Mouse (Mus musculus): Measurements from ENCODE around the gene Nhp2. TPM values are rescaled to one million over a fixed set of nuclear protein-coding genes. Genes with fewer than 3 reads are reported as not detected.

The Nhp2 gene
- total and polyA plus RNA-seq, 3 experiments = 649 to 6,489 (median 739) TPM

DNA sequence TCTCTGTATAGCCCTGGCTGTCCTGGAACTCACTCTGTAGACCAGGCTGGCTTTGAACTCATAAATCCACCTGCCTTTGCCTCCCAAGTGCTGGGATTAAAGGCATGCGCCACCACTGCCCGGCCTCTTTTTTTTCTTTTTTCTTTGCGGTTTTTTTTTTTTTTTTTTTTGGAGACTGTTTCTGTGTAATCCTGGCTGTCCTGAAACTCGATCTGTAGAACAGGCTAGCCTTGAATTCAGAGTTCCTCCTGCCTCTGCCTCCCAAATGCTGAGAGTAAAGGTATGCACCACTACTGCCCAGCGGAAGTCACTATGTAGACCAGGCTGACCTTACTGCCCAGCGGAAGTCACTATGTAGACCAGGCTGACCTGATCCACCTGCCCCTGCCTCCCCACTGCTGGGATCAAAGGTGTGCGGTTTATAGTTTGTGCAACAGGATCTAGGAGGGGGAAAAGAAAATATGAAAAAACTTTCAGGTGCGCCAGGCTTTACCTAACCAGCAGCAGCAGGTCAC, 584 bp upstream of the Nhp2 start:
- Histone ChIP-seq H3K27me3 (ENCODE audit: control insufficient read depth in 1 of 2, insufficient read depth in 2 of 2, low read length in 2 of 2) (no peaks in the 10 kb centered on the region), H3K9ac (ENCODE audit: control insufficient read depth, low read depth, low read length, poor library complexity, severe bottlenecking) (peak overlapping the region; percentile 73), H3K9me3 (replicated peaks; ENCODE audit: insufficient read depth, low read length) (no peaks in the 10 kb centered on the region), H3K4me1 (ENCODE audit: control insufficient read depth in 1 of 2, insufficient read depth in 2 of 2, low read length in 2 of 2) (peaks cover 9 to 31% of the 10 kb centered on the region in 2 experiments), H3K79me2 (ENCODE audit: control insufficient read depth, insufficient read depth, low read length, poor library complexity) (peaks cover 33% of the 10 kb centered on the region), H3K27ac (ENCODE audit: control insufficient read depth, low read depth, low read length) (peak overlapping the region; percentile 35), H3K36me3 (ENCODE audit: control insufficient read depth in 1 of 2, insufficient read depth in 2 of 2, low read length in 2 of 2) (peaks cover 11 to 28% of the 10 kb centered on the region in 2 experiments), H3K4me3 (ENCODE audit: control insufficient read depth in 1 of 2, insufficient read depth in 1 of 2, low read depth in 2 of 2, low read length in 2 of 2) (peak overlapping the region; percentile 81 to 89)
- no peak for TF ChIP-seq CTCF (IDR thresholded peaks at IDR 0.05 in 2 of 3, conservative IDR thresholded peaks at IDR 0.05 in 1 of 3; ENCODE audit: control insufficient read depth in 1 of 3, insufficient read depth in 1 of 3, low read depth in 2 of 3, low read length in 3 of 3, poor library complexity in 1 of 3, severe bottlenecking in 1 of 3)
- TF ChIP-seq ZNF384 (IDR thresholded peaks at IDR 0.05; ENCODE audit: low read depth, low read length) = peak; percentile 85
- DNase-seq (ENCODE audit: low read depth, low spot score) = no peak

- Histone ChIP-seq H3K36me3 (ENCODE audit: control insufficient read depth in 1 of 2, insufficient read depth in 2 of 2, low read length in 2 of 2) (peaks cover 11 to 39% of the 10 kb centered on the region in 2 experiments), H3K4me1 (ENCODE audit: control insufficient read depth in 1 of 2, insufficient read depth in 2 of 2, low read length in 2 of 2) (peaks cover 8 to 34% of the 10 kb centered on the region in 2 experiments), H3K27ac (ENCODE audit: control insufficient read depth, low read depth, low read length) (peak overlapping the region; percentile 57), H3K9me3 (replicated peaks; ENCODE audit: insufficient read depth, low read length) (no peaks in the 10 kb centered on the region), H3K4me3 (ENCODE audit: control insufficient read depth in 1 of 2, insufficient read depth in 1 of 2, low read depth in 2 of 2, low read length in 2 of 2) (peak overlapping the region; percentile 78 to 89), H3K79me2 (ENCODE audit: control insufficient read depth, insufficient read depth, low read length, poor library complexity) (peaks cover 33% of the 10 kb centered on the region), H3K27me3 (ENCODE audit: control insufficient read depth in 1 of 2, insufficient read depth in 2 of 2, low read length in 2 of 2) (no peaks in the 10 kb centered on the region), H3K9ac (ENCODE audit: control insufficient read depth, low read depth, low read length, poor library complexity, severe bottlenecking) (peak overlapping the region; percentile 89)
- TF ChIP-seq RCOR1 (IDR thresholded peaks at IDR 0.05; ENCODE audit: low read depth, low read length) (no peak), MAX (IDR thresholded peaks at IDR 0.05; ENCODE audit: low read length) (no peak), CHD1 (IDR thresholded peaks at IDR 0.05; ENCODE audit: low read depth, low read length) (peak; percentile 95; the same call in 1 of the 2 replicates), NRF1 (IDR thresholded peaks at IDR 0.05; ENCODE audit: insufficient read depth, low read depth, low read length, poor library complexity, severe bottlenecking) (0 out of 2 replicates have a peak, but pooled peaks have one; percentile 3), KAT2A (conservative IDR thresholded peaks at IDR 0.05; ENCODE audit: low read depth, low read length) (0 out of 2 replicates have a peak, but pooled peaks have one; percentile 1), USF2 (IDR thresholded peaks at IDR 0.05; ENCODE audit: borderline replicate concordance in 1 of 2, insufficient read depth in 1 of 2, low read depth in 1 of 2, low read length in 2 of 2) (no peak)
- no peak for DNase-seq (ENCODE audit: low read depth, low spot score)
Measured at GRCm38 (mm10) chr11:51620084-51620483, 549 bp downstream of the Nhp2 start.

GRCm38 (mm10) chr11:51621776-51622175, 2.2 kb downstream of the Nhp2 start:
- H3K36me3 ChIP-seq (ENCODE audit: control insufficient read depth in 1 of 2, insufficient read depth in 2 of 2, low read length in 2 of 2) = peaks cover 11 to 43% of the 10 kb centered on the region in 2 experiments
- no peaks in the 10 kb centered on the region for H3K9me3 ChIP-seq (replicated peaks; ENCODE audit: insufficient read depth, low read length)
- H3K4me1 ChIP-seq (ENCODE audit: control insufficient read depth in 1 of 2, insufficient read depth in 2 of 2, low read length in 2 of 2) = peaks cover 6 to 38% of the 10 kb centered on the region in 2 experiments; a peak in 3 of 4 replicates
- no peaks in the 10 kb centered on the region for H3K27me3 ChIP-seq (ENCODE audit: control insufficient read depth in 1 of 2, insufficient read depth in 2 of 2, low read length in 2 of 2)
- H3K9ac ChIP-seq (ENCODE audit: control insufficient read depth, low read depth, low read length, poor library complexity, severe bottlenecking) = peak overlapping the region; percentile 89
- H3K4me3 ChIP-seq (ENCODE audit: control insufficient read depth in 1 of 2, insufficient read depth in 1 of 2, low read depth in 2 of 2, low read length in 2 of 2) = peak overlapping the region in 1 of 2 experiments; percentile 1; a peak in 1 of 4 replicates
- no peak for TF ChIP-seq ELF1 (IDR thresholded peaks at IDR 0.05; ENCODE audit: low read depth, low read length)
- no peak for TF ChIP-seq TAL1 (IDR thresholded peaks at IDR 0.05; ENCODE audit: low read length)
- TF ChIP-seq NRF1 (IDR thresholded peaks at IDR 0.05; ENCODE audit: insufficient read depth, low read depth, low read length, poor library complexity, severe bottlenecking) = no peak
- no peak for TF ChIP-seq RAD21 (IDR thresholded peaks at IDR 0.05; ENCODE audit: low read depth, low read length)
- no peak for TF ChIP-seq JUND (IDR thresholded peaks at IDR 0.05; ENCODE audit: low read depth, low read length)
- TF ChIP-seq CHD2 (IDR thresholded peaks at IDR 0.05; ENCODE audit: low read length) = no peak
- no peak for TF ChIP-seq ZNF384 (IDR thresholded peaks at IDR 0.05; ENCODE audit: low read depth, low read length)
- no peak for TF ChIP-seq GABPA (IDR thresholded peaks at IDR 0.05; ENCODE audit: low read depth, low read length)
- no peak; a peak in 1 of 4 replicates for TF ChIP-seq POLR2A (IDR thresholded peaks at IDR 0.05; ENCODE audit: control insufficient read depth in 1 of 2, insufficient read depth in 1 of 2, low read depth in 1 of 2, low read length in 2 of 2, poor library complexity in 1 of 2)
- no peak for TF ChIP-seq TBP (IDR thresholded peaks at IDR 0.05; ENCODE audit: low read depth, low read length)
- H3K79me2 ChIP-seq (ENCODE audit: control insufficient read depth, insufficient read depth, low read length, poor library complexity) = peaks cover 33% of the 10 kb centered on the region
- no peak overlapping the region for H3K27ac ChIP-seq (ENCODE audit: control insufficient read depth, low read depth, low read length)
- no peak for DNase-seq (ENCODE audit: low read depth, low spot score)

Data from MEL (cell line).